Mouse (Mus musculus): ENCODE data around the gene Rnf123. TPM values are rescaled to one million over a fixed set of nuclear protein-coding genes. Genes with fewer than 3 reads are reported as not detected.

Rnf123 gene
- polyA plus RNA-seq, 1 experiment: 82.8 TPM

DNA sequence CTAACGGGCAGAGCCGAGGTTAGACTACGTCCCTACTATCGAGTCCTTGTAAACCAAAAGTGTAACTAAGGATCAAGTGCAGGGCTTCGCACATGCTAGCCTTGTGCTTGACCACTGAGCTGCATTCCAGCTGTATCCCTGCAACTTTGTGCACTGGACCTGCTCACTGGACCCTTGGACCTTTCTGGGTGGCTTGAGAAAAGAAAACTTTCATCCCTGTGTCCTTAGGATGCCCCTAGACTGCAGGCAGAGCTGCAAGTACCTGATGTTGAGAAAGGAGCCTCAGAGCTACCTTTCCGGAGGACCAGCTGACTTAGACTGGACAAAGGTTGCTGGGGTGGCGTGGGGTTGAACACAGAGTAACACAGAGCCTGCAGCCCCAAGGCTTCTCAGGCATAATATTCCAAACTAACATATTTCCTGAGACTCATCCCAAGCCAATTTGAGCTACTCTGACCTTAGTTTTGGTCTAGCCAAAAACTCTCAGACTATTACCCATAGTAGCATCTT, 7.5 kb upstream of the Rnf123 start:
- Histone ChIP-seq H3K4me1 (ENCODE audit: control insufficient read depth, insufficient read depth, low read length) (peaks cover 17% of the 10 kb centered on the region), H3K27ac (ENCODE audit: control insufficient read depth, insufficient read depth, low read depth, low read length) (no peak overlapping the region), H3K36me3 (ENCODE audit: control insufficient read depth, insufficient read depth, low read length) (no peaks in the 10 kb centered on the region), H3K4me3 (ENCODE audit: control insufficient read depth, low read depth, low read length) (no peak overlapping the region), H3K27me3 (ENCODE audit: control insufficient read depth, insufficient read depth, low read length) (no peaks in the 10 kb centered on the region)
- TF ChIP-seq CTCF (IDR thresholded peaks at IDR 0.05; ENCODE audit: control insufficient read depth, insufficient read depth, insufficient replicate concordance, low read depth, low read length): no peak
- TF ChIP-seq POLR2A (IDR thresholded peaks at IDR 0.05; ENCODE audit: control insufficient read depth, low read depth, low read length): no peak

DNA sequence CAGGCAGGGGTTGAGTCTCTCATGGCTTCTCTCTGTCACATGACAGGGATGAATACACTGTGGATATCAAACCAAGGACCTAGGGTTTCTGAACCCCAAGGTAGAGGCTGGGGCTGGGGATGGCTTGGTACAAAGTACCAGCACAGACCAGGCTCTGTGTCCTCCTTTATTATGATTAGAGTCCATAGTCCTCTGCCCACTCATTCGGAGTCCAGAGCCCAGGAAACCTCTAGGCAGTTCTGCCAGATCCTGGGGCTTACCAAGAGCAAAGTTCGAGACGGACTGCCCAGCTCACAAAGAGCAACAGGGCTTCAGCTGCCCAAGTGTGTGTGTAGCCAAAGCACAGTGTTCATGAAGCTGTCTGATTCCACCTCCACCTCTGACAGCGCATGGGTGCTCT, 2.1 kb upstream of the Rnf123 start:
- Histone ChIP-seq H3K4me1 (ENCODE audit: control insufficient read depth, insufficient read depth, low read length) (peaks cover 8% of the 10 kb centered on the region), H3K27ac (ENCODE audit: control insufficient read depth, insufficient read depth, low read depth, low read length) (no peak overlapping the region), H3K4me3 (ENCODE audit: control insufficient read depth, low read depth, low read length) (no peak overlapping the region), H3K27me3 (ENCODE audit: control insufficient read depth, insufficient read depth, low read length) (no peaks in the 10 kb centered on the region), H3K36me3 (ENCODE audit: control insufficient read depth, insufficient read depth, low read length) (no peaks in the 10 kb centered on the region)
- TF ChIP-seq POLR2A (IDR thresholded peaks at IDR 0.05; ENCODE audit: control insufficient read depth, low read depth, low read length) (no peak), CTCF (IDR thresholded peaks at IDR 0.05; ENCODE audit: control insufficient read depth, insufficient read depth, insufficient replicate concordance, low read depth, low read length) (no peak)

DNA sequence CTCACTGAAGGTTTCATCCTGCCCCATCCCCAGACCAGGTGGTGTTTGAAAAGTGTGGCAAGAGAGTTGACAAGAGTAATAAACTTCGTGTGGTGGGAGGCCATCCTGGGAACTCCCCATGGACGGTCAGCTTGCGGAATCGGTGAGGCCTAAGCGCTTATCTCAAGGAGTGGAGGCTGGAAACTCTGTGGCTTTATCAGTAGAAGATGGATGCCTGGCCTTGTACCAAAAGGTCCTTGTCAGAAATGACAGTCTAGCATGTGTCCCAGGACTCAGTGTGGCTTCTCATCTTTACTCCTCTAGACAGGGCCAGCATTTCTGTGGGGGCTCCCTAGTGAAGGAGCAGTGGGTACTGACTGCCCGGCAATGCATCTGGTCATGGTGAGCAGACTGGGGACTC, 415 bp upstream of the Rnf123 start:
- no peaks in the 10 kb centered on the region for H3K27me3 ChIP-seq (ENCODE audit: control insufficient read depth, insufficient read depth, low read length)
- H3K36me3 ChIP-seq (ENCODE audit: control insufficient read depth, insufficient read depth, low read length): no peaks in the 10 kb centered on the region
- H3K27ac ChIP-seq (ENCODE audit: control insufficient read depth, insufficient read depth, low read depth, low read length): no peak overlapping the region
- no peak overlapping the region for H3K4me3 ChIP-seq (ENCODE audit: control insufficient read depth, low read depth, low read length)
- peaks cover 15% of the 10 kb centered on the region for H3K4me1 ChIP-seq (ENCODE audit: control insufficient read depth, insufficient read depth, low read length)
- TF ChIP-seq POLR2A (IDR thresholded peaks at IDR 0.05; ENCODE audit: control insufficient read depth, low read depth, low read length): no peak

DNA sequence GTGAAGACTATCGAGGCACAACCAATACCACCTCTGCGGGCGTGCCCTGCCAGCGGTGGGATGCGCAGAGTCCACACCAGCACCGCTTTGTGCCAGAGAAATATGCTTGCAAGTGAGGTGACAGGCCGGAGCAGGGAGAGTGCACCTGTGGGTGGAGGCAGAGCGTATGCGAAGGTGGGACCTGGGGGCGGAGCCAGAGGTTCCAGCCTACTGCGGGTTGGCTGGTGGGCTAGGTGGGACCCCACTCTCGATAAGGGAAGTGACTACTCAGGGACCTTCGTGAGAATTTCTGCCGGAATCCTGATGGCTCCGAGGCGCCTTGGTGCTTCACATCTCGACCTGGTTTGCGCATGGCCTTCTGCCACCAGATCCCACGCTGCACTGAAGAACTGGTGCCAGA, 597 bp downstream of the Rnf123 start:
- TF ChIP-seq CTCF (IDR thresholded peaks at IDR 0.05; ENCODE audit: control insufficient read depth, insufficient read depth, insufficient replicate concordance, low read depth, low read length) (no peak), POLR2A (IDR thresholded peaks at IDR 0.05; ENCODE audit: control insufficient read depth, low read depth, low read length) (no peak)
- Histone ChIP-seq H3K4me1 (ENCODE audit: control insufficient read depth, insufficient read depth, low read length) (peaks cover 20% of the 10 kb centered on the region), H3K4me3 (ENCODE audit: control insufficient read depth, low read depth, low read length) (peak overlapping the region; percentile 14; the same call in 1 of the 2 replicates), H3K36me3 (ENCODE audit: control insufficient read depth, insufficient read depth, low read length) (no peaks in the 10 kb centered on the region), H3K27ac (ENCODE audit: control insufficient read depth, insufficient read depth, low read depth, low read length) (no peak overlapping the region), H3K27me3 (ENCODE audit: control insufficient read depth, insufficient read depth, low read length) (no peaks in the 10 kb centered on the region)

DNA sequence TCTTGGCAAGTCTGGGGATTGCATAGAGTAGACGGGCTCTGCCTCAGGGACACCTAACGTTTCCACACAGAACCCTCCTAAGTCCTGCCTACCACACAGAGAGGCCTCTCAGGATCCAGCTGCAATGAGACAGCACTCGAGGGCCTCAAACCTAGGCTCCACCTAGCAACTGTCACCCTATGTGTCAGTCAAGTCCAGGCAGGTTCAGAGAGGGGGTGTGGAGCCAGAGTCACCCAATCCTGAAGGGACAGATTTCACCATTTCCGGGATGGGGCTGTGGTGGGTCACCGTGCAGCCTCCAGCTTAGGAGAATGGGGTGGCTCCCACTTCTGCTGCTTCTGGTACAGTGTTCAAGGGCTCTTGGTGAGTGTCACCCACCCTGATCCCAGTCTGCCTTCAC, 3.0 kb downstream of the Rnf123 start, which contains the start of gene Mst1:
Gene Mst1 (plus strand): TSS at position 269 of the 400 bp plus-strand sequence.
- no peak for TF ChIP-seq CTCF (IDR thresholded peaks at IDR 0.05; ENCODE audit: control insufficient read depth, insufficient read depth, insufficient replicate concordance, low read depth, low read length)
- no peak for TF ChIP-seq POLR2A (IDR thresholded peaks at IDR 0.05; ENCODE audit: control insufficient read depth, low read depth, low read length)
- Histone ChIP-seq H3K4me1 (ENCODE audit: control insufficient read depth, insufficient read depth, low read length) (peaks cover 20% of the 10 kb centered on the region), H3K4me3 (ENCODE audit: control insufficient read depth, low read depth, low read length) (peak within 1 kb of the TSS; percentile 96), H3K27ac (ENCODE audit: control insufficient read depth, insufficient read depth, low read depth, low read length) (no peak within 1 kb of the TSS), H3K27me3 (ENCODE audit: control insufficient read depth, insufficient read depth, low read length) (no peaks in the 10 kb centered on the region), H3K36me3 (ENCODE audit: control insufficient read depth, insufficient read depth, low read length) (no peaks in the 10 kb centered on the region)

DNA sequence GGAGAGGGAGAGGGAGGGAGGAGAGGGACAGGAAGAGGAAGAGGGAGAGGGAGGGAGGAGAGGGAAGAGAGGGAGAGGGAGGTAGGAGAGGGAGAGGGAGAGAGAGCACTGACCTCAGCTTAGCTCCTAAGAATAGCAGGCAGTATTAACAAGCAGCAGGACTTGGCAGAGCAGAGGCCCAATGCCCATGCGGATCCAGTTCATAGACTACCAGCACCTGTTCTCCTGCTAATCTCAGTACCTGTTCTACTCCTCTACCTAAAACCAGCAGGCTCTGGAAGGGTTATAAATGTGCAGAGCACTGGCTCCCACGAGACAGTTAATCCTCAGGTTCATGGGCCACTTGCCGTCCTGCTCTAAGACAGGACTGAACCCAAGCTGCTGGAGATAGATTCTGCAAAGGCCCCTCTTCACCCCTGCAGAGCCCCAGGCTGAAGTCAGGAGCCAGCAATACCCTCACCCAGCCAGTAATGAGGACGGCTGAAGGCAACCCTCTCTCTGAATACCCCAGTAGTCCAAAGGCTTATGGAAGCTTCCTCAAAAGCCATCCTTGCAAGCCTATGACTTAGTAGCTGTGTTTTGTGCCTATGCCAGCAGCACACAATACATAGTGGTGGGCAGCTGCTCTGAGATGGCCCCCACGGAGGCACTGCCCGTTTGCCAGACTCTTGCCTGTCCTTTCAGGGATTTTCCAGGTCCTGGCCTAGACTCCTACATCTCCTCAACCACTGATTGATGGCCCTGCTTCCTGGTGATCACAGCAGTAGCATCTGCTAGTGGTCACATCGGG, 9.8 kb downstream of the Rnf123 start:
- H3K4me3 ChIP-seq (ENCODE audit: control insufficient read depth, low read depth, low read length): no peak overlapping the region
- no peak overlapping the region for H3K27ac ChIP-seq (ENCODE audit: control insufficient read depth, insufficient read depth, low read depth, low read length)
- no peaks in the 10 kb centered on the region for H3K36me3 ChIP-seq (ENCODE audit: control insufficient read depth, insufficient read depth, low read length)
- TF ChIP-seq CTCF (IDR thresholded peaks at IDR 0.05; ENCODE audit: control insufficient read depth, insufficient read depth, insufficient replicate concordance, low read depth, low read length) (no peak), POLR2A (IDR thresholded peaks at IDR 0.05; ENCODE audit: control insufficient read depth, low read depth, low read length) (no peak)
- no peaks in the 10 kb centered on the region for H3K27me3 ChIP-seq (ENCODE audit: control insufficient read depth, insufficient read depth, low read length)
- peaks cover 3% of the 10 kb centered on the region; the same call in 1 of the 2 replicates for H3K4me1 ChIP-seq (ENCODE audit: control insufficient read depth, insufficient read depth, low read length)

DNA sequence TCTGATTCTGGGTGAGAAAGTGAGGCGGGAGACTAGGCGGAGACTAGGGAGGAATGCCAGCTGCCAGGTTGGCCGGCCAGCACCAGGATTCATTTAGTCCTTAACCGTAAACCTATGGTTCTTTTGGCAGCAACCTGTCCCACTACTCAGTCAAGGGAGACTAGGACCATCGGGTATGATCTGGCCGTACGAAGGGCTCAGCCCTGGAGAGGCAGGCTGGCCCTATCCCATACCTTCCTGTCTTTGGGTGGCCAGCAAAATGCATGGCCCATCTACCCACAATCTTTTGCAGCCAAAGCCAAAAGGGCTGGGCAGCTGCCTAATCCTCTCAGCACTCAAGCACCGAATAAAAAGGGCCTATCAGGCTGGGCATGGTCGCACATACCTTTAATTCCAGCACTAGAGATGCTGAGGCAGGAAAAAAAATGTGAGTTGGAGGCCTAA, 10.6 kb downstream of the Rnf123 start:
- H3K4me3 ChIP-seq (ENCODE audit: control insufficient read depth, low read depth, low read length): no peak overlapping the region
- no peak for TF ChIP-seq CTCF (IDR thresholded peaks at IDR 0.05; ENCODE audit: control insufficient read depth, insufficient read depth, insufficient replicate concordance, low read depth, low read length)
- H3K27me3 ChIP-seq (ENCODE audit: control insufficient read depth, insufficient read depth, low read length): no peaks in the 10 kb centered on the region
- H3K4me1 ChIP-seq (ENCODE audit: control insufficient read depth, insufficient read depth, low read length): no peaks in the 10 kb centered on the region
- H3K36me3 ChIP-seq (ENCODE audit: control insufficient read depth, insufficient read depth, low read length): no peaks in the 10 kb centered on the region; the same call in 1 of the 2 replicates
- no peak overlapping the region for H3K27ac ChIP-seq (ENCODE audit: control insufficient read depth, insufficient read depth, low read depth, low read length)
